In the genomic region with DNA sequence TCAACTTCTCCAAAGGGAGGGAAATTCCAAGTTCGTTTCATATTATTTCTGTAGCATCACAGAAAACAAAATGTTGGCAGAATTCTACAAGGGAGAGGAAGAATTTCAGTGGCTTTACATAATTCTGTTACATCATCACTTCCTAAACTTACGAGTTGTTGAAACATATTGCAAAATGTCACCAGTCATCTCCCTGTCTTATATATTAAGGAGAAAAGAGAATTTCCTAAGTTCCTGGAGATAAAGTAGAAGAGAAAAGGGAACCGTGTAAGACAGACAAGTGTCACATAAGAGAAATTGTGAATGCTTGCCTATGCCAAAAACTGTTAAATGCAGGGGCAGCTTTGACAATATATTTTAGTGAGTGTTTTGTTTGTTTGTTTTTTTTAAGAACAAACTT, we compare ENCODE assay signal across 22 mouse cellular contexts.
A peak's percentile ranks its signal among the peaks of the same experiment; 100 is the strongest.
DNase-seq lines count a peak whose midpoint lies in the region; ATAC-seq and TF ChIP-seq lines count a peak whose summit lies in the region.
"Had no signal": no experiment of that assay in that cellular context is flagged by ENCODE, and none has a peak within 500 bp of the region (broad histone marks: within the 10 kb centered on the region; RNA-seq: fewer than 3 reads in every experiment).

No protein-coding gene starts in this region.

- no peaks in the 10 kb centered on the region for H3K36me3 ChIP-seq in midbrain, postnatal 0 days (ENCODE audit: insufficient read depth, low read length)
- H3K36me3 ChIP-seq: forebrain, embryonic 10.5 days; hindbrain, embryonic 12.5 days; hindbrain, embryonic 15.5 days; intestine, embryonic 15.5 days had no signal

- 81% methylated on average over 3 of the region's 3 CpGs for WGBS in midbrain, postnatal 0 days

- no peak overlapping the region for H3K27ac ChIP-seq in midbrain, postnatal 0 days (ENCODE audit: low read depth, low read length)
- H3K27ac ChIP-seq: forebrain, embryonic 10.5 days; forebrain, embryonic 13.5 days; hindbrain, embryonic 12.5 days; hindbrain, embryonic 15.5 days; intestine, embryonic 15.5 days had no signal

- H3K4me2 ChIP-seq in midbrain, postnatal 0 days (ENCODE audit: low read depth, low read length, poor library complexity, severe bottlenecking) = no peak overlapping the region
- H3K4me2 ChIP-seq: forebrain, embryonic 13.5 days; heart, embryonic 11.5 days; hindbrain, embryonic 12.5 days; hindbrain, embryonic 15.5 days; intestine, embryonic 15.5 days had no signal

- no peaks in the 10 kb centered on the region for H3K4me1 ChIP-seq in midbrain, postnatal 0 days (ENCODE audit: insufficient read depth, low read length)
- H3K4me1 ChIP-seq: hindbrain, embryonic 12.5 days; intestine, embryonic 15.5 days had no signal

- no peak overlapping the region for H3K9ac ChIP-seq in midbrain, postnatal 0 days (replicated peaks; ENCODE audit: low read length, poor library complexity, severe bottlenecking)
- H3K9ac ChIP-seq: forebrain, embryonic 13.5 days; forebrain, postnatal 0 days; hindbrain, embryonic 12.5 days; hindbrain, embryonic 15.5 days; intestine, embryonic 15.5 days had no signal

- ATAC-seq in frontal cortex, adult (ENCODE audit: low TSS enrichment) = peak; percentile 26
- ATAC-seq in granulocyte monocyte progenitor cell, adult 5-6 weeks (replicated peaks; ENCODE audit: poor library complexity, severe bottlenecking) = peak; percentile 91
- ATAC-seq in midbrain, postnatal 0 days (ENCODE audit: low FRiP score) = no peak
- ATAC-seq in CD4-positive, CD25-positive, alpha-beta regulatory T cell, adult 4 months = no peak
- ATAC-seq: forebrain, embryonic 13.5 days; forebrain, postnatal 0 days; intestine, embryonic 15.5 days had no signal

- no peak for TF ChIP-seq CTCF in midbrain, postnatal 0 days (IDR thresholded peaks at IDR 0.05)

- no peak for DNase-seq in frontal cortex, postnatal 36 days (ENCODE audit: low spot score in 2 of 2)
- DNase-seq in 416B (ENCODE audit: low read depth) = peak; percentile 63
- no peak for DNase-seq in midbrain, postnatal 0 days (ENCODE audit: low spot score)
- DNase-seq: adrenal gland, adult 2 months; adrenal gland, postnatal 14 days; B cell, adult 2 months; cerebellum, adult 11-12 months; cerebellum, adult 8-10 months; cerebellum, postnatal 10 days; cerebellum, postnatal 36 days; forebrain, postnatal 0 days; gastrocnemius, postnatal 10 days; gastrocnemius, postnatal 36 days had no signal

- no peak overlapping the region for H3K4me3 ChIP-seq in midbrain, postnatal 0 days (ENCODE audit: low read depth, low read length)
- H3K4me3 ChIP-seq: forebrain, embryonic 10.5 days; forebrain, embryonic 13.5 days; hindbrain, embryonic 12.5 days; hindbrain, embryonic 15.5 days; intestine, embryonic 15.5 days had no signal

- H3K27me3 ChIP-seq in midbrain, postnatal 0 days (ENCODE audit: insufficient read depth, low read length) = no peaks in the 10 kb centered on the region
- H3K27me3 ChIP-seq: forebrain, embryonic 13.5 days; hindbrain, embryonic 12.5 days; hindbrain, embryonic 15.5 days; intestine, embryonic 15.5 days had no signal

- H3K9me3 ChIP-seq in midbrain, postnatal 0 days (ENCODE audit: low read length) = no peaks in the 10 kb centered on the region
- H3K9me3 ChIP-seq: forebrain, embryonic 10.5 days; forebrain, embryonic 13.5 days; hindbrain, embryonic 12.5 days; hindbrain, embryonic 15.5 days; intestine, embryonic 15.5 days had no signal

Comparison
In these comparisons a context has a peak if more than half of its experiments do, and no peak if none do; other contexts are left out.
1. ATAC-seq: peak in frontal cortex, adult (single experiment) and granulocyte monocyte progenitor cell, adult 5-6 weeks (single experiment); none in midbrain, postnatal 0 days (single experiment) and CD4-positive, CD25-positive, alpha-beta regulatory T cell, adult 4 months (single experiment).